Mouse (Mus musculus): ENCODE results near the gene E2f3. TPM values are rescaled to one million over a fixed set of nuclear protein-coding genes. Genes with fewer than 3 reads are reported as not detected.

The E2f3 gene
- total RNA-seq, 2 experiments from 2014 or later: 11.2 to 19.8 TPM

DNA sequence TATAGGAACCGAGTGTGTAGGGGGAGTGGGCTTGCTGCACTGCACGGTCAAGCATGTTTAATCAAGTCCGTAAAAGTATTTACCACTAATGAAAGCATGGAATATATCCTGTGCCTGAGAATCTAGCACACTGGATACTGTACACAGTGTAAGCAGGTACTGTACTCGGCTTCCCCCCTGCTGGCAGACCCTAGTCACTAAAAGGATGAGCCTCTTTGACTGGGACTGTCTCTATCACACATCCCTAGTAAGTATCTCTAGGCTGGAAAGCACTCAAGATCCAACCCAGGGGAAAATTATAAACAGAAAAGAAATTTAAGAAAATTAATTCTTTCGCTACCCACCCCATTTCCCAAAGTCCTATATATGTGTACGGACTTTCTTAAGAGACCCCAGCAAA is 2.8 kb downstream of the E2f3 start:
- ATAC-seq (replicated peaks; ENCODE audit: poor library complexity, severe bottlenecking): no peak

DNA sequence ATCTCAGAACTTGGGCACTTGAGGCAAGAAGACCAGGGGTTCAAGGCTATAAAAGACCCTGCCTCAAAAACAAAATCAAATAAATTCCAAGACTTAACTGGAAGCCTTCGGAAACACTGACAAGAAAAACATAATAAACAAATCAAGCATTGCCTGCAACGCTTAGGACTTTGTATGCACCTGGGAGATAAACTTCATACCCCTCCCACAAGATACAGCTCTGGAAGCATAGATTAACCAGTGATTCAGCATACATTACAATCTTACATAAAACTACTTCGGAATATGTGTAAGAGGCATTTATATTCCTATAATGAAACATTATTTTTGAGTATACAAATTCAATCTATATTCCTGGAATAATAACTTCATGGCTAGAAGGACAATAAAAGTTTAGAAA is 3.5 kb downstream of the E2f3 start:
- no peak for ATAC-seq (replicated peaks; ENCODE audit: poor library complexity, severe bottlenecking)

DNA sequence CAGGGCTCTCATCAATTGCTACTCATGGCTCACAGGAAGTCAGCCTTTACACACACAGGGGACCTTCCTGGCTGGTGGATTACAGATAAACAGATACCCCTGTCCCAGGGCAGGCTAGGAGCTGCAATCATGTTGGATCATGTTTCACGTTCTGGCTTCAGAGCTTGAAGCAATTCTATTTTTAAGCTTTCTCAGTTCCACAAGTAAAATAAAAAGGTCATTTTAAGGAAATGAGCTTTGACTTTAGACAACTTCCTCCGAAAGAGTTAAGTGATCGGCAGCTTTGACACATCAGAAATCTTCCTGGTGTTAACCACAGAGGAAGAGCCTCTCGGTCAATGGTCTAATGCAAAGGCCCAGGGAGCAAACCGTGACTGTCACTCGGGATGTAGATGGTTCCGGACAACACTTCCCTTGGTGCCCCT is 6.7 kb downstream of the E2f3 start:
- ATAC-seq (replicated peaks; ENCODE audit: poor library complexity, severe bottlenecking): peak; percentile 69

DNA sequence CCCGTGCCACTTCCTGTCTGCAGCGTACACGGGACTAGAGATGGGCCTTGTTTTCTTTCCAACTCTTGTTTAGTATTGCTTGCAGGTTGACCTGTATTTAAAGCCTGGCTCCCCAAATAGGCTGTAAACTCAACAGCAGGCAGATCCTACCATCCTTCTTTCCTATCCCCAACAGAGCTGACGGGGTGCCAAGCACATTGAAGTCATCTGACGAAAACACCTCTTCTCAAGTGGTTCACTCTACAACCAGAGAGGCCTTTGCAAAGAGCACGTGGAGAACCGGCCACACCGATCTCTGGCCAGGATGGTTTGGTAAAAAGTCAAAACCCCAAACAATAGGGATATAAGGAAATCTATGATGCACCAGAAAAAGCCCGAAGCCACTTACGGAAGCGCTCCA is 8.5 kb downstream of the E2f3 start:
- ATAC-seq (replicated peaks; ENCODE audit: poor library complexity, severe bottlenecking): no peak

- ATAC-seq (replicated peaks; ENCODE audit: poor library complexity, severe bottlenecking): no peak
Measured at GRCm38 (mm10) chr13:29974066-29974465, 11.8 kb downstream of the E2f3 start.

DNA sequence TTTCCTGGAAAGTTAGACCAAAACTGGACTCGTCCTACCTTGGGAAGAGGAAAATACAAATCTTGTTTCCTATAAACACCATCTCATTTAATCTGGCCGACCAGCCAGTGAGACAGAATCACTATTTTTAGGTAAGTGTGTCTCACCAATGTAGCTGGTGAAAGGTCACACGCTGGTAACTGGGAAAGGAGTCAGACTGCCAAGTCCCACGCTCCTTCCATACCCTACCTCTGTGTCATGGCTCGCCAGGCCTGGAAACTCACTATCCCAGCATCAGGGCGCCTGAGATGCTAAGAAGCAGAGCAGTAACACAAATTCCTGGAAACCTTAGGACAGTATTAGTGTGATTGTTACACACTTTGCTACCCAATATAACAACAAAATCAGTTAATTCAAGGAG is 12.3 kb downstream of the E2f3 start:
- ATAC-seq (replicated peaks; ENCODE audit: poor library complexity, severe bottlenecking): no peak

- peak; percentile 22; the same call in 1 of the 2 replicates for ATAC-seq (replicated peaks; ENCODE audit: poor library complexity, severe bottlenecking)
Measured at GRCm38 (mm10) chr13:29970333-29970732, 15.5 kb downstream of the E2f3 start.

GRCm38 (mm10) chr13:29968636-29969035 is 17.2 kb downstream of the E2f3 start:
- ATAC-seq (replicated peaks; ENCODE audit: poor library complexity, severe bottlenecking): no peak

DNA sequence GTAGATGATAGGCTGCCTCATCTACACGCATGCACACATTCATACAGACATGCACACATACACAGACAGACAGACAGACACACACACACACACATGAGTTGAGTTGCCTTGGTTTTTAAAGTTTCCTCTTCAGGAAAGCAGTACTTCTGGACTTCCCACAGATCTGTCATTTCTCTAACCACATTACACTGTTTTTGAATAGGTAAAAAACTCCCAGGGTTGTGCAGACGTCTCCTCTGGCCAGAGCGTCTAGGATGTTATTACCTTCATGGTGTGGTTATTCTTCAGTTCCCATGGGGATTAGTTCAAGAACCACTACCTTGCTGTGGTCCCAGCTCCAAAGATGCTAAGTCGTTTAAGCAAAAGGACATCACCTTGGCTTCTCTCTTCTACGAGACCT is 18.5 kb downstream of the E2f3 start:
- no peak for ATAC-seq (replicated peaks; ENCODE audit: poor library complexity, severe bottlenecking)

DNA sequence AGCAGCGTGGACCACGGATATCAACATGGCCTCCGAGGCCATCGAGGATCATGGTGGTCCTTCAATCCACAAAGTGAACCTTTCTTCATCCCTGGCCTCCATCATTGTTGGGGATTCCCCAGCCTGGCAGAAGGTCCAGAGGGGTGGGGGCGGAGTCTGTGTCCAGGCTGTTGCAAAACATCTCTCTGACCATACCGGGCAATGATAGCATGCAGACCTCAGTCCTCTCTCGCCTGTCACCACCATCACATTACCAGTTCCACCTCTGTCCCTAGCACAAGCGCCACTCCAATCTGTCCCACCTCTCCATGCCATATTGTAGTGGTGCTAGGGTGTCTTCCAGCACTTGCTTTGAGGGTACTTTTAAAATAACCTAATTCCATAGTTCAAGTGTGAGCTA is 18.9 kb downstream of the E2f3 start:
- ATAC-seq (replicated peaks; ENCODE audit: poor library complexity, severe bottlenecking): peak; percentile 34

DNA sequence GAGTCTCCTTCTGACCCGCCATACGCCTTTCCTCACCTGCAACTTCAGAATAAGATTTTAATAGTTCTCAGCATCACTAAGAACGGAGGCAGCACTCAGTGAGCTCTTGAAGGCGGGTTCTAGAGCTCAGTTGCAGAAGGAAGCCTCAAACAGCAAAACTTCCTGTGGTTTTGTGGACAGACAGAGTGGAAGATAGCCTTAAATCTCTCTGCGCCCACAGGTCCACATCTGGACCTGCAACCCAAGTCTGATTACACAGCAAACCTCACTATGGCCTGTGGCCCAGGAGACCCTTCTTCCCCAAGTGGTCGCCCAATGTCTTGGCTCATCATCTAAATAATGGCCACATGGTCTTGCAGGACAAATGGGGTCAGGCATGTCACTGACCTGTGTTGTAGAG is 21.8 kb downstream of the E2f3 start:
- peak; percentile 63 for ATAC-seq (replicated peaks; ENCODE audit: poor library complexity, severe bottlenecking)

- no peak for ATAC-seq (replicated peaks; ENCODE audit: poor library complexity, severe bottlenecking)
Measured at GRCm38 (mm10) chr13:29960416-29960815, 25.4 kb downstream of the E2f3 start.

DNA sequence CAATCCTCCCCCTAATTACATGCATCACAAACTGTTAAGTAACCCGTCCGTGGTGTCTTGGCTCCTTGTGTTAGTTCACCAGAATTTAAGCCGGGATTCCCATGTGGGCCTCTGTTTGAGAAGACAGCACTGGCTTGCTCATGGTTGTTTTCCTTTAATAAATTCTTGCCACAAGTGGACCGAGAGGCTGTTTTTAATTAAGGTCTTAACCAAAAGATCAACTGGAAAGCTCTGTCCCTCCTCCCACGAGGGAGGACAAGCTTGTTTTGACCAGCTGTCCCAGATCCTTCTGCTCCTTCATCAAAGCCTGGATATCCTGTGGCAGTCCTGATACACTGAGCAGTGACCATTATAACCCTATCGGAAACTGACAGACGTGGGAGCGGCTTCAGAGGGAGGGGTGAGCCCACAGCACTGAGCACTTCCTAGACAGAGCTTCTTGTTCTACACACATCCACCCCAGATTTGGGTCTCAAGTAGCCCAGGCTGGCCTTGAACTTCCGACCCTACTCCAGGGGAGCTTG is 28.1 kb downstream of the E2f3 start:
- ATAC-seq (replicated peaks; ENCODE audit: poor library complexity, severe bottlenecking): no peak

DNA sequence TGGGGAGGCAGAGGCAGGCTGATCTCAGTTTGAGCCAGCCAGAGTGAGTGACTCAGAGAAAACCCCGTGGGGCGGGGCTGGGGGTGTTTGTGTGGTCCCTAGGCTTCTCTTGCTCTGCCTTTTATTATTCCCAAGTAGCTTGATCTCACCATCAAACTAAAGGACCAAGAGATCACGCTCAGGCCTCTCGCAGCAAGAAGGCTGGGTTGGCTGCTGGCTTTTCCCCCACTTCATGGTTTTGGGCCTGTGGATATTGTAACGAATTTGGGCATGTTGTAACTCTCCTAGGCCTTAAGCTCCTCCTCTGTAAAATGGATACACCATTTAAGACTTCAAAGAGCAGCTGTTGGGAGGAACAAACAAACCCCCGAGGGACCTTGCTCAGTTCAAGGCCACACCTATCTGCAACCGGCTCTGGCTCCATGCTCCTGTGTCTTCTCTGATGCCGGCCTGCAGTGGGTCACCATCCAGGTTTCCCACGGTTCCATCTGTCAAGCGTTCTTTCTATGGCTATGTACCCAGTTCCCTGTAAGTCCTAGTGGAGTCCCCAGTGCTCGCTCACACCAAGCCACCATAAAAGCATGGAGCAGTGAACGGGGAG is 28.9 kb downstream of the E2f3 start:
- no peak for ATAC-seq (replicated peaks; ENCODE audit: poor library complexity, severe bottlenecking)

DNA sequence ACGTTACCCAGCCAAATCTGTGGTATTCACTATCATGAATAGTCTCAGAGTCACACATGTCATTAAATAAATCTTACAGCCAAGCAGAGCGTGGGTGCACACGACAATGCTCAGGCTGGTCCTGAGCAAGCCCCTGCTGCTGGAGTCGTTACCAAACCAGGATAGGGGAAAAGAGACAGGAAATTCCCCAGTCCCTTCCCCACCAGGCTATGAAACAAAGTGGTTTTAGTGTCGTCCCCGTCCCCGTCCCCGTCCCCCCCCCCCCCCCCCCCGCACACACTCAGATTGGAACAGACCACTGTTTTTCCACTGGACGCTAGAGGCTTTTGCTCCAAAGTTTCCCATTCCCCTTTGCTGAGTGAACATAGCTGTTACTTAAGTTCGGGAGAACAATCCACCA is 30.6 kb downstream of the E2f3 start:
- ATAC-seq (replicated peaks; ENCODE audit: poor library complexity, severe bottlenecking): no peak

GRCm38 (mm10) chr13:29954741-29955140 is 31.1 kb downstream of the E2f3 start:
- no peak for ATAC-seq (replicated peaks; ENCODE audit: poor library complexity, severe bottlenecking)

DNA sequence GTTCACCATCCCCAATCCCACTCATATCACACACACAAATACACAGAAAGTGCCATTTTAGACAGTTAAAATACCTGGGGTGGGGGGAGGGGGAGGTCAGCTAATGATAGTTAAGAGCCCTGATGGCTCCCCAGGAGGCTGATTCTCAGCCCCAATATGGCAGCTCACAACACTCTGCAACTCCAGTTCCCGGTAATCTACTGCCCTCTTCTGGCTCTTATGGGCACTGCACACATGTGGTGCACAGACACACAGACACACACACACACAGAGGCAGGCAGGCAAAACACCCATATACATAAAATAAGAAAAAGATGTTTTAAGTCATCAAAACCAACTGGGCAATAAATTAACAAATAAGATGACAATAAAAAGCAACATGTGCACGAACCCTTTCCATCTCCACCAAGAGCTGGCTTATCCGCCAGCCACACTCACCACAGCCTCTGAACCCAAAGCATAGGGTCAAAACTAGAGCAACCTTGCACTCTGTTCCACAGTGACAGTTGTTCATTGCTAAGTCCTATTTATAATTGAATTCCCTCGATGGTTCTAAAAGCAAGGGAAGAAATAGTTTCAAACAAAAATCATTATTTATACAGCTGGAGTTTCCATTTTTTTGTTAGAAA is 32.3 kb downstream of the E2f3 start:
- ATAC-seq (replicated peaks; ENCODE audit: poor library complexity, severe bottlenecking): no peak

DNA sequence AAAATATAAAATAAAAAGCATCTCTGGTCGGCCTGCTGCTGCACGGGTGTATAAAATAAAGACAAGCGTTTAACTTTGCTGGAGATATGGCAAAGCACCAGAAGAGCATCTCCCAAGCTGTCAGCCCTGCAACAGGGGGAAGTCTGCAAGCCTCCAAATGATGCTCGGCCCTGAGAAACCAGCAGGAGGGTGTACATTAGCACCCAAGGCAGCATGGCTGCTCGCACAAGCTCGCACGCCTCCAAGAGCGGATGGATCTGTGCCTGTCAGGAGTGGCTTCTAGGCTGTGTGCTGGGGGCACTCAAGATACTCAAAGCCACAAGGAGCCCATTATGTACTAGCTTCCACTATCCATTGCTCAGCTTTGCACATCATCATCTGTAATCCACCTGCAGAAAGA is 39.8 kb downstream of the E2f3 start:
- ATAC-seq (replicated peaks; ENCODE audit: poor library complexity, severe bottlenecking): no peak

- ATAC-seq (replicated peaks; ENCODE audit: poor library complexity, severe bottlenecking): no peak
Measured at GRCm38 (mm10) chr13:29944915-29945570, 40.8 kb downstream of the E2f3 start.

- no peak for ATAC-seq (replicated peaks; ENCODE audit: poor library complexity, severe bottlenecking)
Measured at GRCm38 (mm10) chr13:29944493-29944892, 41.4 kb downstream of the E2f3 start.

- no peak for ATAC-seq (replicated peaks; ENCODE audit: poor library complexity, severe bottlenecking)
Measured at GRCm38 (mm10) chr13:29943541-29944039, 42.3 kb downstream of the E2f3 start.
